Mouse (Mus musculus) liver, embryonic 16.5 days (tissue): Measurements from ENCODE around the gene Tbc1d25. TPM values are rescaled to one million over a fixed set of nuclear protein-coding genes. Genes with fewer than 3 reads are reported as not detected.
A peak's percentile ranks its signal among the peaks of the same experiment; 100 is the strongest.

Source experiments
- ATAC-seq: fragments of 200-750 bp; cut with Nextera tagmentation; 2 replicates; pipeline ENCODE4 v1.8.0; 2017; ENCODE audit warnings: low read depth, mild to moderate bottlenecking, moderate number of reproducible peaks, moderate library complexity
- H3K27ac ChIP-seq: fragments of 300-500 bp; sonication (generic); 2 replicates; pipeline ENCODE4 v1.5.1; 2014; ENCODE audit warnings: mild to moderate bottlenecking, low read length
- H3K27me3 ChIP-seq: fragments of 300-500 bp; sonication (generic); 2 replicates; pipeline ENCODE4 v1.6.1; 2014; ENCODE audit warnings: low read depth, low read length, mixed read lengths; ENCODE audit not compliant: control insufficient read depth, insufficient read depth
- H3K36me3 ChIP-seq: fragments of 300-500 bp; sonication (generic); 2 replicates; pipeline ENCODE4 v1.6.1; 2014; ENCODE audit warnings: mild to moderate bottlenecking; ENCODE audit not compliant: control insufficient read depth, insufficient read depth
- H3K4me1 ChIP-seq: fragments of 300-500 bp; sonication (generic); 2 replicates; pipeline ENCODE4 v1.6.1; 2014; ENCODE audit warnings: low read depth, low read length, mixed read lengths; ENCODE audit not compliant: control insufficient read depth
- H3K4me2 ChIP-seq: fragments of 300-500 bp; sonication (generic); 2 replicates; pipeline ENCODE4 v1.6.1; 2014; ENCODE audit warnings: low read depth, low read length, mixed read lengths
- H3K4me3 ChIP-seq: fragments of 300-500 bp; sonication (generic); 2 replicates; pipeline ENCODE4 v1.5.1; 2014; ENCODE audit warnings: low read depth, mild to moderate bottlenecking, low read length
- H3K9ac ChIP-seq: fragments of 300-500 bp; sonication (generic); 2 replicates; pipeline ENCODE4 v1.6.1; 2014; ENCODE audit warnings: low read depth, low read length
- H3K9me3 ChIP-seq: fragments of 300-500 bp; sonication (generic); replicated peaks from 2 replicates; pipeline ENCODE4 v1.6.1; 2016; ENCODE audit warnings: low read length; ENCODE audit not compliant: control insufficient read depth
- WGBS: fragments of 180-500 bp; shearing (Covaris S2); extraction: QIAGEN DNeasy Blood & Tissue Kit; methylation state at CpG from one replicate; pipeline ENCODE4 v1.1.7; 2014; ENCODE audit not compliant: insufficient replicate concordance; 5-methylcytosine and 5-hydroxymethylcytosine counted together
- polyA plus RNA-seq: library from polyadenylated mRNA; unstranded; fragments of >200 nt; fragmentation: Nextera tagmentation; extraction: Ambion mirVana; gene quantifications from 2 replicates; pipeline ENCODE4 v1.2.1, GENCODE M21; 2015

Tbc1d25 gene
- polyA plus RNA-seq, 1 experiment from 2014 or later: 5.3 TPM

GRCm38 (mm10) chrX:8163076-8163475, 12.9 kb downstream of the Tbc1d25 start:
- Histone ChIP-seq H3K9ac (no peak overlapping the region), H3K4me2 (no peak overlapping the region), H3K4me3 (no peak overlapping the region), H3K4me1 (no peaks in the 10 kb centered on the region), H3K9me3 (no peaks in the 10 kb centered on the region), H3K27ac (no peak overlapping the region), H3K36me3 (no peaks in the 10 kb centered on the region), H3K27me3 (no peaks in the 10 kb centered on the region)
- ATAC-seq: no peak
- 51% methylated on average over 5 of the region's 5 CpGs for whole genome bisulfite sequencing

GRCm38 (mm10) chrX:8145153-8145991, 30.6 kb downstream of the Tbc1d25 start, which contains the start of gene Rbm3:
Rbm3 (minus strand) TSS chrX:8145880.
- 18% methylated on average over 61 of the region's 65 CpGs for WGBS
- peaks cover 29% of the 10 kb centered on the region for H3K36me3 ChIP-seq
- peaks cover 9% of the 10 kb centered on the region for H3K4me1 ChIP-seq
- H3K27ac ChIP-seq: peak within 1 kb of the TSS; percentile 95
- H3K4me2 ChIP-seq: peak within 1 kb of the TSS; percentile 77
- H3K27me3 ChIP-seq: no peaks in the 10 kb centered on the region
- H3K4me3 ChIP-seq: peak within 1 kb of the TSS; percentile 83
- no peaks in the 10 kb centered on the region for H3K9me3 ChIP-seq
- peak within 1 kb of the TSS; percentile 72 for H3K9ac ChIP-seq
- ATAC-seq: peak; percentile 95

- no peak for ATAC-seq
Measured at GRCm38 (mm10) chrX:8143750-8144149, 32.2 kb downstream of the Tbc1d25 start.

GRCm38 (mm10) chrX:8142948-8143347, 33.0 kb downstream of the Tbc1d25 start:
- peak overlapping the region; percentile 77 for H3K4me2 ChIP-seq
- peaks cover 36% of the 10 kb centered on the region for H3K36me3 ChIP-seq
- H3K9me3 ChIP-seq: no peaks in the 10 kb centered on the region
- H3K4me3 ChIP-seq: 0 out of 2 replicates have a peak overlapping the region, but pooled peaks have one; percentile 21
- 52% methylated on average over 7 of the region's 7 CpGs for WGBS
- no peak overlapping the region for H3K27ac ChIP-seq
- H3K4me1 ChIP-seq: peaks cover 9% of the 10 kb centered on the region
- ATAC-seq: no peak
- H3K9ac ChIP-seq: no peak overlapping the region
- no peaks in the 10 kb centered on the region for H3K27me3 ChIP-seq

More at GRCm38 (mm10) chrX:8143750-8144149, 32.2 kb downstream of the Tbc1d25 start:
- Histone ChIP-seq H3K4me1 (peaks cover 9% of the 10 kb centered on the region), H3K4me2 (peak overlapping the region; percentile 77), H3K27me3 (no peaks in the 10 kb centered on the region), H3K36me3 (peaks cover 36% of the 10 kb centered on the region), H3K4me3 (peak overlapping the region; percentile 83), H3K9me3 (no peaks in the 10 kb centered on the region), H3K9ac (peak overlapping the region; percentile 72), H3K27ac (no peak overlapping the region; the same call in 1 of the 2 replicates)
- 51% methylated on average over 7 of the region's 7 CpGs for WGBS

GRCm38 (mm10) chrX:8141058-8141457, 34.9 kb downstream of the Tbc1d25 start:
- H3K9ac ChIP-seq: no peak overlapping the region
- H3K4me3 ChIP-seq: no peak overlapping the region
- WGBS: 55% methylated on average over 3 of the region's 3 CpGs
- ATAC-seq: no peak
- H3K9me3 ChIP-seq: no peaks in the 10 kb centered on the region
- H3K4me1 ChIP-seq: peaks cover 6% of the 10 kb centered on the region
- H3K27ac ChIP-seq: no peak overlapping the region
- H3K27me3 ChIP-seq: no peaks in the 10 kb centered on the region
- H3K4me2 ChIP-seq: no peak overlapping the region
- peaks cover 36% of the 10 kb centered on the region for H3K36me3 ChIP-seq

GRCm38 (mm10) chrX:8140446-8140845, 35.5 kb downstream of the Tbc1d25 start:
- no peaks in the 10 kb centered on the region for H3K9me3 ChIP-seq
- no peaks in the 10 kb centered on the region for H3K27me3 ChIP-seq
- peaks cover 6% of the 10 kb centered on the region for H3K4me1 ChIP-seq
- H3K9ac ChIP-seq: no peak overlapping the region
- WGBS: 88% methylated on average over 2 of the region's 2 CpGs
- H3K4me3 ChIP-seq: no peak overlapping the region
- no peak for ATAC-seq
- no peak overlapping the region for H3K27ac ChIP-seq
- no peak overlapping the region for H3K4me2 ChIP-seq
- H3K36me3 ChIP-seq: peaks cover 36% of the 10 kb centered on the region

GRCm38 (mm10) chrX:8139480-8139879, 36.5 kb downstream of the Tbc1d25 start:
- no peak overlapping the region for H3K27ac ChIP-seq
- H3K9me3 ChIP-seq: no peaks in the 10 kb centered on the region
- peaks cover 35% of the 10 kb centered on the region for H3K36me3 ChIP-seq
- no peak overlapping the region for H3K4me2 ChIP-seq
- H3K4me1 ChIP-seq: peaks cover 6% of the 10 kb centered on the region
- ATAC-seq: no peak
- WGBS: 48% methylated on average over 1 of the region's 1 CpGs
- no peaks in the 10 kb centered on the region for H3K27me3 ChIP-seq
- H3K4me3 ChIP-seq: no peak overlapping the region
- no peak overlapping the region for H3K9ac ChIP-seq

- Histone ChIP-seq H3K9me3 (no peaks in the 10 kb centered on the region), H3K27me3 (no peaks in the 10 kb centered on the region), H3K4me2 (no peak overlapping the region), H3K4me1 (peaks cover 9% of the 10 kb centered on the region), H3K4me3 (no peak overlapping the region), H3K27ac (no peak overlapping the region), H3K36me3 (peaks cover 12% of the 10 kb centered on the region), H3K9ac (no peak overlapping the region)
- 24% methylated on average over 2 of the region's 2 CpGs for WGBS
- ATAC-seq: no peak
Measured at GRCm38 (mm10) chrX:8135886-8136285, 40.1 kb downstream of the Tbc1d25 start.
